Mouse (Mus musculus) spleen, adult 18-20 months (tissue): Measurements from ENCODE around the gene Il1r1.

ENCODE experiments used
- DNase-seq, 2 experiments: peaks; one replicate each; pipeline ENCODE4 v3.0.0; 2022; ENCODE audit warnings: mixed read lengths in 2 of 2

The Il1r1 gene

DNA sequence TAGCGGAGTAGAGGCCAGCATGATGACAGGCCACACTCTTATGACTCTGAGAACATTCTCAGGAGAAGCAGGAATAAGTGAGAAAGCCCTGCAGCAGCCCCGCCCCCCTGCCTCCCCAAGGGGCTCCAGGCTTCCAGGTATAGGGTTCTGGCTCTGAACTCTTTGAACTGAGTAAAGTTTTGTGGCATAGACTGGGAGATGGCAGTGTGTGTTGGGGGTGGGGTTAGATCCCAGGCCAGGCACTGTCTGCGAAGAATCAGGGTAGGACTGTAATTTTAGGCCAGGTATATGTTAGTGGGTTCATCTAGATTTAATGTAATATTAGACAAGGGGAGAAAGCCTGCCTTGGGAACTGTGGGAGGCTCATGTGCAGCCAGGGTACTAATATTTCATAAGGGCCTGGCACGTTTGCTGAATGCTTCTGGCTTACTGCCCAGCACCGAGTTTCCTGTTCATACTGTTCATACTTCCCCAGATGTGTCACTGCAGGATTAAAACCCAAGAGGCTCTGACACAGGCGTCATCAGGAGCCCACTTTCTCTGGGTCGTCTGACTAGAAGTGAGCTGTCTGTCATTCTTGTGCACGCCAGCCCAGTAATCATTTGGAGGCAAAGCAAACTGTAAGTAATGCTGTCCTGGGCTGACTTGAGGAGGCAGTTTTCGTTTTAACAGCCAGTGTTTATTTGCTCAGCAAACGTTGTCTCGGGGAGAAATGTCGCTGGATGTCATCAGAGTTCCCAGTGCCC, at the start of gene Il1r1:
Gene Il1r1 (plus strand): TSS at position 542 of the 746 bp plus-strand sequence.
- DNase-seq: peak; percentile 20 to 30

DNA sequence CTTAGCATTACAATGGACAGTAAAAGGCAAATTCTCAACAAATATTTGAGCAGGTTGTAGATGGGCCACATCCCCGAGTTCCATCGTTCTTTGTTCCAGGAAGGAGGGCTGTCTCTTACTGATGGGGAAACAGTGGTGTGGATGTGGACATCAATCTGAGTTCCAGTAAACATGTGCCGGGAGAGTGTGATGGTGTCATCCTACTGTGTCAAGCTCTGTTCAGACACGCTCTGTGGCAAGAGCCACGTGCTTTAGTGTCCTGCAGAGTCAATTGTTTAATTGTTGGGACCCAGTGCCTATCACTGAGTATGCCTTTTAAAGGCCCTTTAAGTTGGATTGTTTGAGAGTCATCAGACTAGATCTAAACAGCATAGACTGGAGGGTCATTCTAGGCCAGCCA, 49.8 kb upstream of the Il1r1 start:
- DNase-seq: no peak

DNA sequence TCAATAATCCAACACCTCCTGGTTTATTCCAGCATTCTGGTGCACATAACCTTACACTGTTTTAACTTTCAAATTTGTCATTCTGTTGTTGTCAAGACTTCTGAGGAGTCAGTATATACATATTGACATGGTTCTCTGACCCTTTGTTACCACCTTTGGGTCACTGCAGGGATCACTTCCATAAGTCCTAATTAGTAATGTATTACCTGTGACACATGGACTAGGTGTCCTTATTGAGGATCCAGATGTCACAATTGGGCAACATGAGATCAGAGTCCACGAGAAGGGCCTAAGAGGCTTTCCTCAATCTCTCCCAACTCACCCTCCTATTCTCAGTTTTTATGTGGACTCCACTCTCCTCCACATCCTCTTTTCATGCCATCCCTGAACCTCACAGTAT, 49.1 kb upstream of the Il1r1 start:
- DNase-seq: no peak

- DNase-seq: no peak
These were observed 45.8 kb upstream of the Il1r1 start for GRCm38 (mm10) chr1:40179031-40179430.

- no peak for DNase-seq
These were observed 45.4 kb upstream of the Il1r1 start for GRCm38 (mm10) chr1:40179493-40179892.

DNA sequence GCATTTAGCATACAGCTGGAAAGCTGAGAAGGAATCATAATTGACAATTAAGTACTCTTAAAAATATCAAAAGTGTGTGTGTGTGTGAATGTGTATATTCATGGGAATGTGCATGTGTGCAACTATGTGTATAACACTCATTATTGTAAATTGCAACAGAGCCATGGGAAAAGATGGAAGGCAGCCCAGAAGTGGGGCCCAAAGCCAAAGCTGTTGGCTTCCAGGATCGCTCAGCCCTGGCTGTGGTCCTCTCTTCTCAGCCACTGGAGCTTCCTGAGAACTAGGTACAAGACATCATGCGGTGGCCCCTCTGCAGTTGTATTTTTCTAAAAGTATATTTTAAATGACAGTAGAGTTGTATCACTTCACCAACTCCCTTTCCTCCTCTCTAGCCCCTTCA, 44.0 kb upstream of the Il1r1 start:
- no peak for DNase-seq

DNA sequence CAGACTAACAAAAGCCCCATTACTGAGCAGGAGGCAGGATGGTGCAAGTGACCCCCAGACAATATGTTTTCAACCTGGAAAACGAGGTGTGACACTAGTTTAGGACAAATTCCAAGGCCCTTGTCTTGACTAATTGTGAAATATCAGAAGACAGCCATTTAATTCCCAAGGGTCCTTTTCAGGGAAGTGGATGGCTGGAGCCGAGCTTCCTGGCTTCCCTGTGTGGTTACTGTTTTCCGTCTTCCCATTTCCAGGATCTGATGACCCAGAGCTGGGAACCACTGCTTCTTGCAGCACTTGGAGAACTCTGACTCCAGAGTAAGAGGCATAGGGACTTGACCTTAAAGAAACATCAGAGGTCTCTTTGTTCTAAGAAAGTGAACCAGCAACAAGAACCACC, 43.2 kb upstream of the Il1r1 start:
- no peak for DNase-seq

DNA sequence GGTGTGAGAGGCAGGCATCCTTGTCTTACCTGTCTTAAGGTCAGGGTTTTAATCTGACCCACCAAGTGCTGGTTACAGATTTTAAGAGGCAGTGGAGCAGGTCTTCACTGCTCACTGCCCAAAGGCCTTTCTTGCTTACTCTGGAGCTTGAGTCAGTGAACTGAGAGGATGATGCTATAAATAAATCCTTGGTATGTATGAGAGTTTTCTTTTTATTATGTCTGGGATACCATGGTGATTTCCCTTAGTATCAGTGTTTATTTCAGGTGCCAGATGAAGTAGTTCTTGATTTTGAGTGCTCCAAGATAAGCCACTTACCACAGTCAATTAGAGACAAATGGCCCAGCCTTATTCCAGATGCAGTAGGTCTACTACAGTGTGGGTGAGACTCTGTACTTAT, 41.5 kb upstream of the Il1r1 start:
- no peak for DNase-seq

- DNase-seq: no peak
These were observed 36.9 kb upstream of the Il1r1 start for GRCm38 (mm10) chr1:40187961-40188360.

DNA sequence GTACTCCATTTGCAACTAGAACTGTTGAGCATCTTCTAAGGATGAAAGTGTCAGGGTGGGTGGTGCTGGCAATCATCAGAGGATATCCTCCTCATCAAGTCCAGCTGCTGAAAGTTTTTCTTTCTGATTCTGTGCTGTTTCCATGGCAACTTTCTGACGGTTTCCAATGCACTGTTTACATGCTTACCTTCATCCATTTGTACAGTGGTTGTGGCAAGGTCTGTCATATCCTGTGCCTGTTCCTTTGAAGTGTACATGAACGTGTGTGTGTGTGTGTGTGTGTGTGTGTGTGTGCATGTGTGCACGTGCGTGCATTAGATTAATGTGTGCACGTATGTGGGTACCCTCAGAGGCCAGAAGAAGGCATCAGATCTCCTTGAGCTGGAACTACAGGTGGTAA, 34.9 kb upstream of the Il1r1 start:
- DNase-seq: no peak

- DNase-seq: no peak
These were observed 34.0 kb upstream of the Il1r1 start for GRCm38 (mm10) chr1:40190837-40191236.

- DNase-seq: no peak
These were observed 30.6 kb upstream of the Il1r1 start for GRCm38 (mm10) chr1:40194279-40194678.

DNA sequence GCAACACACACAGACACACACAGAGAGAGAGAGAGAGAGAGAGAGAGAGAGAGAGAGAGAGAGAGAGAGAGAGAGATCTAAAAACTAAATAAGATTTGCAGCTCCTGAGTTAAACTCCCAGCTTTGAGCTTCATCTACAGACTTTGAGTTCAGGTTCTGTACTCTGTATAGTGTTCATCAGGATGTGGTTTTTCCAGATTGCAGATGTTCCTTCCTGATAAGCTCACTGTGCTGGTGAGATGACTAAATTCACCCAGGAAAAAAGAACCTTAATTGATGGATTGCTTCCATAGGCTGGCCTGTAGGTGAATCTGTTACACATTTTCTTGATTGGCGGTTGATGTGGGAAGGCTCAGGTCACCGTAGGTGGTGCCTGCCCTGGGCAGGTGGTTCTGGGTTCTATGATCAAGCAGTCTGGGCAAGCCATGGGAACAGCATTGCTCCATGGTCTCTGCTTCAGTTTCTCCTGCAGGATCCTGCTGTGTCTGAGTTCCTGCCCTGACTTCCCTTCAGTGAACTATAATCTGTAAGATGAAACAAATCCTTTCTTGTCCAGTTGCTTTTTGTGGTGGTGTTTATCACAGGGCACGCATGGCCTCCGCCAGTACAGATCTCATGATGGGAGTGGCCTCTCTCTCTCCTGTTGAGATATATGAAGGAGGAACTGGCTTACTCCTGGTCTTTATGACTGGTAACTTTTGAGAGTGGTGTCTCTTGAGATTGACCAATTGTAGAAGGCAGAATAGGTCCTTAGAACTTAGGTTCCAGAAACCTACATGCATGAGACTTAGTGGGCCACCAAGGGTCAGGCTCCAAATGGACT, 11.3 kb upstream of the Il1r1 start:
- no peak for DNase-seq

- no peak for DNase-seq
These were observed 7.4 kb upstream of the Il1r1 start for GRCm38 (mm10) chr1:40217521-40217920.

DNA sequence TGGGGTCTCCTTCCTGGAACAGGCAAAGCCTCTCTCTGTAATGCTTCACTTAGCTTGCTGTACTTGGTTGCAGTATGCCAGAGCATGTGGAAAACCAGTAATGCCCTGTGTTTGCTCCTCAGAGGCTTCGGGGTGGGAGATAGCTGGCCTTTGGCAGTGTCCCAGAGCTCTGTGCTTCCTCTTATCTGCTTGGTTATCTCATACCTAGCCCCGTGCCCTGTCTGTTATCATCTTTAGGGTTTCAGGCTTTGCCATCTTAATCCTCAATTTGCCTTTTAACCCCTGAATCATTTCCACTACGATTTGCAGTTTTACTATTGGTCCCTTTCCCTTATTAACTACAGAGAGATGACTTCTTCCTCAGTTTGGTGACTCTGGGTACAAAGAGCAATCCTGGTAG, 6.3 kb upstream of the Il1r1 start:
- DNase-seq: no peak

- DNase-seq: no peak
These were observed 4.3 kb upstream of the Il1r1 start for GRCm38 (mm10) chr1:40220549-40220948.

DNA sequence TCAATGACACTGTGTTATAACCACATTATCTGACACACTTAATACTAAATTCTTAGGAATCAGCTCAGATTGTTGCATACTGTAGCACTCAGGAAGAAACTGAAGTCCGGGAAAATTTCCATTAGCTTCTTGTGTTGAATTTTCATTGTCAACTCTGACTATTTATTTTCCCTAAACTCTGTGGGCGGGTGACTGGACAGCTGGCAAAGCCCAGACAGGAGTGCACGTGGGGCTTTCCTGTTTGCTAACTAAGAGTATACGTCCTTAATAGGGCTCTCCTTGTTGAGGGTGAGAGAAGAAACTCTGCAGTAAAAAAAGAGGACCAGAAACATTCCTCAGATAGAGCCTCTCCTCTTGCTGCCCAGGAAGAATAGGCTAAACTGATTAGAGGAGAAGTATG, 3.0 kb upstream of the Il1r1 start:
- DNase-seq: no peak

GRCm38 (mm10) chr1:40222680-40223079, 2.2 kb upstream of the Il1r1 start:
- DNase-seq: no peak

DNA sequence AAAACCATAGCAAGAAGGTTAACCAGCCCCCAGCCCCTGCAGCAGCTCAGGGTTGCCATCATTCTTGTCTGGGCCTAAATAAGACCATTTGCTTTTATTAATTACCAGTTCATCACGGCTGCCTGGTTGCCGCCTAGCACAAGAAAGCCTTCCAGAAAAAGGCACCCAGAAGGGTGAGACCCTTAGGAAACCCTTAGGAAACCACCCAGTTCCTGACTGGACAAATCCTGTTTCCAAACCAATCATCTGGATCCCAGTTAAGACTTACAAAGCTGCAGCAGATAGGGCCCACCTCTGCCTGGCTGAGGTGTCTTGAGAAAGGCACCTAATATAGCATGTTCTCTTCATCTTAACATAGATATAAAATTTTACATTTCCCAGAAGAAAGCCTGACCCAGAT, 1.3 kb upstream of the Il1r1 start:
- DNase-seq: no peak

DNA sequence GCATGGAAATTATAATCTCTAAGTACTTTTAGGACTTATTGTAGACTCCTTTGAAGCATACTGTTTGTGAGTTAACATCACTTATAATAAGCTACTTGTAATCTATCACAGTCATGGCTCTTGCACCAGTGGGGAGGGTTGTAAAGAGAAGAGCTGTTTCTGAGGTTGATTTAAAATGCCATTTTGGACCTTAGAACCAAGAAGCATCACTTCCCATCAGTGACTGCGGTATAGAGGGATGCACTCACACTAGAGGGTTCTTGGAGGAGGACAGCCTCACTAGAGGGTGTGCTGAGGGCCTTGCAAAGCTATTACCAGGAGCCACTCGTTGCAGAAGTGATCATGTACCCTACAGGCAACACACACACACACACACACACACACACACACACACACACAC, 700 bp downstream of the Il1r1 start:
- no peak for DNase-seq

DNA sequence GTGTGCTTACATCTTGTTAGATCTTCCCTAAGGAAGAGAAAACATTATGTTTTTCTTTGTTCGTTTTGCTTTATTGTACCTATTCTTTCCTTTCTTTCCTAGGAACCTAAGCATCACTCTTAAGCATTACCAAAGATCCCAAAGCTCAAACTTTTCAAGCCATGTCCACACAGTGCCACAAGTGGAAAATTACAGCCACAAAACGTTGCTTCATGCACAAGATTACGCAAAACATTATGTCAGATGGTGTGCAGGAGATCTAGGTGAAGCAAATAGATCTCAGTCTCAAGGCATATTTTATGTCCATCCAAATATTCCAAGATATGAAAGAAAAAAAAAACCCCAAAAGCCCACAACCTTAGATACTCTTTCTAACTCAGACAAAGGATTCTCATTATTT, 4.2 kb downstream of the Il1r1 start:
- DNase-seq: no peak

DNA sequence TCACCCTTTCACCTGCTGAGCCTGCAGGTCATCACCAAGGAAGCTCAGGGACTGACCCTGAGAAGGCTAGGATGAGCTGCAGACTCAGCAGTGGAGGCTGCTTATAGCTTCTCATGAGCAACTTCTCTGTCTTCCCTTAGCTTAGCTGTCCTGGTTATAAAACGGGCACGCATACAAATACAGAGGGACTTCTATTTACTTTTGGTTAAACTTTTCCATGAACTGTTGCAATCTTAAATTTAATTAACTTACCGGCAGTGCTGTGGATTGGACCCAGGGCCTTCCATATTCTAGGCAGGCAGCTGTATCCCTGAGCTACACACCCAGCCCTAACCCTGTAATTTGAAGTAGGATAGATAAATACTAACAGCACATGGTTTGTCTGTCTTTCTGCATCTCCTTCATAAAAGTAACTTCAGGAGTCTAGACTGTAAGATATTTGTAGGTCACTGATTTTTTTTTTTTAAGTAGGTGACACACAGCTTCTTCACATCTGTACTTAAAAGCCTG, 4.9 kb downstream of the Il1r1 start:
- no peak for DNase-seq

DNA sequence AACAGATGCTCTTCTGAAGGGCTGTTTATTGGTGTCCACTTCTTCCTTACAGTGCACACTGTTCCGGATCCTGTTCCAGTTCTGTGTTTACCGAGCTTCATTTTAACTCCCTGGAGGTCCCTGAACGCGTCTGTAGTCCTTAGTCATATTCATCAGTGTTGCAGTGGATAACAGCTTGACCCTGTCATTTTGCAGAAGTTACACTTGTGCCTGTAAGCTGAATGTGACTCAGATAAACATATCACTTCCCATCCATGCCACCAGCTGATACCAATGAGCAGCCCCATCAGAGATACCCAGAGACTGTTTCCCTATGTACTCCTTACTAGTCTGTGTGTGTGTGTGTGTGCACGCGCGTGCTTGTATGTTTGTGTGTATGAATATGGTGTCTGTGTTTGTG, 5.5 kb downstream of the Il1r1 start:
- no peak for DNase-seq

- no peak for DNase-seq
These were observed 6.2 kb downstream of the Il1r1 start for GRCm38 (mm10) chr1:40231116-40231515.
